Mouse (Mus musculus): ENCODE data around the gene D7Ertd443e. TPM values are rescaled to one million over a fixed set of nuclear protein-coding genes. Genes with fewer than 3 reads are reported as not detected.

Gene D7Ertd443e
- polyA plus RNA-seq (2015; fragmentation: Nextera tagmentation; extraction: Ambion mirVana): 0.20 and 0.27 TPM in 2 replicates

GRCm38 (mm10) chr7:134385561-134385960, at the start of gene D7Ertd443e:
D7Ertd443e (minus strand) TSS chr7:134385661.
- WGBS: 93% methylated on average over 5 of the region's 5 CpGs

GRCm38 (mm10) chr7:134431681-134432080, 46.2 kb upstream of the D7Ertd443e start:
- ATAC-seq (replicated peaks): no peak
- no peak overlapping the region for H3K4me3 ChIP-seq
- no peaks in the 10 kb centered on the region for H3K27me3 ChIP-seq (replicated peaks)
- WGBS: 94% methylated on average over 3 of the region's 3 CpGs
- H3K4me1 ChIP-seq: no peaks in the 10 kb centered on the region
- H3K27ac ChIP-seq: no peak overlapping the region
- no peaks in the 10 kb centered on the region for H3K9me3 ChIP-seq
- H3K36me3 ChIP-seq (replicated peaks): no peaks in the 10 kb centered on the region
- H3K4me2 ChIP-seq: no peak overlapping the region
- no peak overlapping the region for H3K9ac ChIP-seq

More at GRCm38 (mm10) chr7:134385561-134385960, at the start of gene D7Ertd443e:
- H3K9me3 ChIP-seq: no peaks in the 10 kb centered on the region
- no peaks in the 10 kb centered on the region for H3K4me1 ChIP-seq
- no peak within 1 kb of the TSS for H3K4me3 ChIP-seq
- no peak within 1 kb of the TSS for H3K27ac ChIP-seq
- no peaks in the 10 kb centered on the region for H3K36me3 ChIP-seq (replicated peaks)
- H3K9ac ChIP-seq: no peak within 1 kb of the TSS
- H3K4me2 ChIP-seq: no peak within 1 kb of the TSS
- no peaks in the 10 kb centered on the region for H3K27me3 ChIP-seq (replicated peaks)
- no peak for ATAC-seq (replicated peaks)

- Histone ChIP-seq H3K27ac (no peak overlapping the region), H3K36me3 (replicated peaks) (no peaks in the 10 kb centered on the region), H3K9me3 (no peaks in the 10 kb centered on the region), H3K27me3 (replicated peaks) (no peaks in the 10 kb centered on the region), H3K4me2 (no peak overlapping the region), H3K4me3 (no peak overlapping the region), H3K4me1 (no peaks in the 10 kb centered on the region), H3K9ac (no peak overlapping the region)
- ATAC-seq (replicated peaks): no peak
- 95% methylated on average over 2 of the region's 2 CpGs for WGBS
Measured at GRCm38 (mm10) chr7:134428676-134429075, 43.2 kb upstream of the D7Ertd443e start.

GRCm38 (mm10) chr7:134415014-134415413, 29.6 kb upstream of the D7Ertd443e start:
- no peak overlapping the region for H3K27ac ChIP-seq
- H3K9ac ChIP-seq: no peak overlapping the region
- H3K27me3 ChIP-seq (replicated peaks): no peaks in the 10 kb centered on the region
- no peak for ATAC-seq (replicated peaks)
- no peaks in the 10 kb centered on the region for H3K9me3 ChIP-seq
- H3K36me3 ChIP-seq (replicated peaks): no peaks in the 10 kb centered on the region
- H3K4me2 ChIP-seq: no peak overlapping the region
- 97% methylated on average over 9 of the region's 9 CpGs for WGBS
- 0 out of 2 replicates have a peak, but pooled peaks cover 3% of the 10 kb centered on the region for H3K4me1 ChIP-seq
- no peak overlapping the region for H3K4me3 ChIP-seq

- 0 out of 2 replicates have a peak, but pooled peaks cover 3% of the 10 kb centered on the region for H3K4me1 ChIP-seq
- WGBS: 55% methylated on average over 14 of the region's 14 CpGs
- H3K27ac ChIP-seq: no peak overlapping the region
- H3K4me3 ChIP-seq: no peak overlapping the region
- no peaks in the 10 kb centered on the region for H3K36me3 ChIP-seq (replicated peaks)
- ATAC-seq (replicated peaks): no peak
- H3K9ac ChIP-seq: no peak overlapping the region
- H3K4me2 ChIP-seq: no peak overlapping the region
- H3K9me3 ChIP-seq: no peaks in the 10 kb centered on the region
- no peaks in the 10 kb centered on the region for H3K27me3 ChIP-seq (replicated peaks)
Measured at GRCm38 (mm10) chr7:134414005-134414690, 28.7 kb upstream of the D7Ertd443e start.

GRCm38 (mm10) chr7:134408641-134409040, 23.2 kb upstream of the D7Ertd443e start:
- Histone ChIP-seq H3K9me3 (no peaks in the 10 kb centered on the region), H3K27ac (no peak overlapping the region), H3K27me3 (replicated peaks) (no peaks in the 10 kb centered on the region), H3K4me2 (no peak overlapping the region), H3K4me3 (no peak overlapping the region), H3K9ac (no peak overlapping the region), H3K4me1 (0 out of 2 replicates have a peak, but pooled peaks cover 3% of the 10 kb centered on the region), H3K36me3 (replicated peaks) (no peaks in the 10 kb centered on the region)
- WGBS: 75% methylated on average over 13 of the region's 13 CpGs
- ATAC-seq (replicated peaks): no peak

GRCm38 (mm10) chr7:134400746-134401145, 15.3 kb upstream of the D7Ertd443e start:
- no peaks in the 10 kb centered on the region for H3K4me1 ChIP-seq
- no peaks in the 10 kb centered on the region for H3K27me3 ChIP-seq (replicated peaks)
- WGBS: 55% methylated on average over 2 of the region's 2 CpGs
- ATAC-seq (replicated peaks): no peak
- no peak overlapping the region for H3K9ac ChIP-seq
- no peak overlapping the region for H3K4me3 ChIP-seq
- H3K4me2 ChIP-seq: no peak overlapping the region
- H3K36me3 ChIP-seq (replicated peaks): no peaks in the 10 kb centered on the region
- no peaks in the 10 kb centered on the region for H3K9me3 ChIP-seq
- no peak overlapping the region for H3K27ac ChIP-seq

GRCm38 (mm10) chr7:134396769-134397168, 11.3 kb upstream of the D7Ertd443e start:
- Histone ChIP-seq H3K27ac (no peak overlapping the region), H3K27me3 (replicated peaks) (no peaks in the 10 kb centered on the region), H3K9ac (no peak overlapping the region), H3K4me2 (no peak overlapping the region), H3K9me3 (no peaks in the 10 kb centered on the region), H3K36me3 (replicated peaks) (no peaks in the 10 kb centered on the region), H3K4me3 (no peak overlapping the region), H3K4me1 (no peaks in the 10 kb centered on the region)
- ATAC-seq (replicated peaks): no peak
- WGBS: 78% methylated on average over 8 of the region's 8 CpGs

- Histone ChIP-seq H3K4me1 (no peaks in the 10 kb centered on the region), H3K4me2 (no peak overlapping the region), H3K36me3 (replicated peaks) (no peaks in the 10 kb centered on the region), H3K4me3 (no peak overlapping the region), H3K9ac (no peak overlapping the region), H3K27ac (no peak overlapping the region), H3K27me3 (replicated peaks) (no peaks in the 10 kb centered on the region), H3K9me3 (no peaks in the 10 kb centered on the region)
- ATAC-seq (replicated peaks): no peak
- WGBS: 89% methylated on average over 3 of the region's 3 CpGs
Measured at GRCm38 (mm10) chr7:134382791-134383190, 2.7 kb downstream of the D7Ertd443e start.

GRCm38 (mm10) chr7:134381407-134381861, 4.0 kb downstream of the D7Ertd443e start:
- Histone ChIP-seq H3K36me3 (replicated peaks) (no peaks in the 10 kb centered on the region), H3K9me3 (no peaks in the 10 kb centered on the region), H3K27ac (no peak overlapping the region), H3K4me2 (no peak overlapping the region), H3K9ac (no peak overlapping the region), H3K27me3 (replicated peaks) (no peaks in the 10 kb centered on the region), H3K4me1 (no peaks in the 10 kb centered on the region), H3K4me3 (no peak overlapping the region)
- ATAC-seq (replicated peaks): no peak
- WGBS: 36% methylated on average over 4 of the region's 4 CpGs

- H3K4me1 ChIP-seq: no peaks in the 10 kb centered on the region
- H3K27ac ChIP-seq: no peak overlapping the region
- 43% methylated on average over 4 of the region's 4 CpGs for WGBS
- H3K27me3 ChIP-seq (replicated peaks): no peaks in the 10 kb centered on the region
- no peaks in the 10 kb centered on the region for H3K36me3 ChIP-seq (replicated peaks)
- H3K4me3 ChIP-seq: no peak overlapping the region
- no peak overlapping the region for H3K4me2 ChIP-seq
- H3K9ac ChIP-seq: no peak overlapping the region
- no peak for ATAC-seq (replicated peaks)
- H3K9me3 ChIP-seq: no peaks in the 10 kb centered on the region
Measured at GRCm38 (mm10) chr7:134378273-134378672, 7.2 kb downstream of the D7Ertd443e start.

GRCm38 (mm10) chr7:134376786-134377185, 8.7 kb downstream of the D7Ertd443e start:
- WGBS: 72% methylated on average over 7 of the region's 7 CpGs
- Histone ChIP-seq H3K36me3 (replicated peaks) (no peaks in the 10 kb centered on the region), H3K27ac (no peak overlapping the region), H3K9ac (no peak overlapping the region), H3K4me3 (no peak overlapping the region), H3K9me3 (no peaks in the 10 kb centered on the region), H3K4me2 (no peak overlapping the region), H3K27me3 (replicated peaks) (no peaks in the 10 kb centered on the region), H3K4me1 (no peaks in the 10 kb centered on the region)
- no peak for ATAC-seq (replicated peaks)

- ATAC-seq (replicated peaks): no peak
- H3K36me3 ChIP-seq (replicated peaks): no peaks in the 10 kb centered on the region
- no peak overlapping the region for H3K27ac ChIP-seq
- no peak overlapping the region for H3K4me3 ChIP-seq
- H3K9ac ChIP-seq: no peak overlapping the region
- WGBS: 54% methylated on average over 5 of the region's 5 CpGs
- H3K4me1 ChIP-seq: no peaks in the 10 kb centered on the region
- no peaks in the 10 kb centered on the region for H3K27me3 ChIP-seq (replicated peaks)
- no peaks in the 10 kb centered on the region for H3K9me3 ChIP-seq
- no peak overlapping the region for H3K4me2 ChIP-seq
Measured at GRCm38 (mm10) chr7:134372276-134372675, 13.2 kb downstream of the D7Ertd443e start.

Measured in midbrain, embryonic 15.5 days (tissue).